Mouse (Mus musculus) hindbrain, embryonic 12.5 days (tissue): ENCODE results near the gene Zfp719. TPM values are rescaled to one million over a fixed set of nuclear protein-coding genes. Genes with fewer than 3 reads are reported as not detected.

Experiments used
- ATAC-seq: fragments of 200-750 bp; cut with Nextera tagmentation; 2 replicates; pipeline ENCODE4 v1.8.0; 2017; ENCODE audit warnings: moderate TSS enrichment; ENCODE audit not compliant: low FRiP score
- H3K27ac ChIP-seq: fragments of 300-500 bp; sonication (generic); 2 replicates; pipeline ENCODE4 v1.5.1; 2016; ENCODE audit warnings: mild to moderate bottlenecking
- H3K27me3 ChIP-seq: fragments of 300-500 bp; sonication (generic); 2 replicates; pipeline ENCODE4 v1.6.1; 2016; ENCODE audit warnings: mild to moderate bottlenecking
- H3K36me3 ChIP-seq: fragments of 300-500 bp; sonication (generic); 2 replicates; pipeline ENCODE4 v1.6.1; 2016; ENCODE audit warnings: mild to moderate bottlenecking
- H3K4me1 ChIP-seq: fragments of 300-500 bp; sonication (generic); 2 replicates; pipeline ENCODE4 v1.6.1; 2016
- H3K4me2 ChIP-seq: fragments of 300-500 bp; sonication (generic); replicated peaks from 2 replicates; pipeline ENCODE4 v1.6.1; 2016; ENCODE audit warnings: mild to moderate bottlenecking
- H3K4me3 ChIP-seq: fragments of 300-500 bp; sonication (generic); 2 replicates; pipeline ENCODE4 v1.5.1; 2016; ENCODE audit warnings: mild to moderate bottlenecking
- H3K9ac ChIP-seq: fragments of 300-500 bp; sonication (generic); 2 replicates; pipeline ENCODE4 v1.6.1; 2016; ENCODE audit warnings: mild to moderate bottlenecking, moderate library complexity
- H3K9me3 ChIP-seq: fragments of 300-500 bp; sonication (generic); replicated peaks from 2 replicates; pipeline ENCODE4 v1.6.1; 2016; ENCODE audit warnings: mild to moderate bottlenecking
- WGBS: fragments of 180-500 bp; shearing (Covaris S2); methylation state at CpG from one replicate; pipeline ENCODE4 v1.1.7; 2016; 5-methylcytosine and 5-hydroxymethylcytosine counted together
- polyA plus RNA-seq: library from polyadenylated mRNA; unstranded; fragments of >200 nt; fragmentation: Nextera tagmentation; extraction: Ambion mirVana; gene quantifications from 2 replicates; pipeline ENCODE4 v1.2.1, GENCODE M21; 2016

Zfp719 gene
- polyA plus RNA-seq, 1 experiment from 2014 or later, result 17.2 TPM

DNA sequence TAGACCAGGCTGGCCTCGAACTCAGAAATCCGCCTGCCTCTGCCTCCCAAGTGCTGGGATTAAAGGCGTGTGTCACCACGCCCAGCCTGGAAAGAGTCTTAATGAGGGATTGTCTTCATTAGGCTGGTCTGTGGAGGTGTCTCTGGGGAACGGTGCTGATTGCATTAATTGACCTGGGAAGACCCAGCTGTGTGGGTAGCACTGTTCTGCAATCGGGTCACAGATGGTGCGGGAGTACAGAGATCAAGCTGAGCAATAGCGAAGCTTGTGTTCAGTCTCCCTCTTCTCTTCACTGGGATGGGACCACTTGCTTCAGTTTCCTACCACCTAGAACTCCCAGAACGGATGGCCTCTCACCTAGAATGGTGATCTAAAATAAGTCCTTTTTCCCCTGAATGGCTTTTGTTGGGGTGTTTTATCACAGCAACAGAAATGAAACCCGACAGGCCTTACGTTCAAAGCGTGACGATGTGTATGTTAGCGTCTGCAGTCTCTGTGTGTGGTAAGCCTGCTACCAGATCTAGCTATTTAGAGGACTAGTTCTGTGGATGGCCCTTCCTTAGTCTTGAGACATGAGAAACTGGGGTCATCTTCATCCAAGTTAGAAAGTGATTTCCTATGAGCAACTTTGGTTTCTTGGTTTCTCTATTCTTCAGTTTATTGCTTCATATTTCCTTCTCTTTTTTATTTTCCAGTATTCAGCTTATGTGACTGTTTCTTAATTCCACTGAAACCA, 34.6 kb downstream of the Zfp719 start:
- 86% methylated on average over 14 of the region's 14 CpGs for WGBS
- no peak for ATAC-seq
- no peaks in the 10 kb centered on the region for H3K27me3 ChIP-seq

DNA sequence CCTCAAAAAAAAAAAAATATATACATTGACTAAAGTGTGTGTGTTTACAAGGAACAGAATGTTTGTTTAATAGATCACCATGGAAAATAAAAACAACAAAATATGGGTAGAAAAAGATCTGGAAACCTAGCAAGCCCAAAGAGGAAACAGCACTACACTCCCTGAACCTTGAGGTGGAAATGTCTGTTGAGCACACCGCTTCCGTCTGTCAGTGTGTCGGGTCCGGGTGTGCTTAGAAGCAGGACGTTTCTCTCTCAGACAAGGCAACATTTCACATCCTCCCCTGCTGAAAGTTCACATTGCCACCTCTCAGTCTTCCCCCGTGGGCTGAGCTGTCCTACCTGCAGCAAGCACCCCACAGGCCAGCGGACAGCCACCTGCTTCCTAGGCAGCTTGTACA, 43.5 kb downstream of the Zfp719 start:
- Histone ChIP-seq H3K27me3 (no peaks in the 10 kb centered on the region), H3K9ac (no peak overlapping the region), H3K4me3 (no peak overlapping the region), H3K4me1 (peaks cover 8% of the 10 kb centered on the region), H3K9me3 (no peaks in the 10 kb centered on the region), H3K4me2 (no peak overlapping the region), H3K27ac (no peak overlapping the region), H3K36me3 (no peaks in the 10 kb centered on the region)
- ATAC-seq, result no peak
- 80% methylated on average over 7 of the region's 7 CpGs for WGBS

More for the DNA sequence above, 34.6 kb downstream of the Zfp719 start:
- Histone ChIP-seq H3K36me3 (no peaks in the 10 kb centered on the region), H3K27ac (no peak overlapping the region), H3K9ac (no peak overlapping the region), H3K4me1 (no peaks in the 10 kb centered on the region), H3K4me2 (no peak overlapping the region), H3K4me3 (no peak overlapping the region), H3K9me3 (no peaks in the 10 kb centered on the region)

DNA sequence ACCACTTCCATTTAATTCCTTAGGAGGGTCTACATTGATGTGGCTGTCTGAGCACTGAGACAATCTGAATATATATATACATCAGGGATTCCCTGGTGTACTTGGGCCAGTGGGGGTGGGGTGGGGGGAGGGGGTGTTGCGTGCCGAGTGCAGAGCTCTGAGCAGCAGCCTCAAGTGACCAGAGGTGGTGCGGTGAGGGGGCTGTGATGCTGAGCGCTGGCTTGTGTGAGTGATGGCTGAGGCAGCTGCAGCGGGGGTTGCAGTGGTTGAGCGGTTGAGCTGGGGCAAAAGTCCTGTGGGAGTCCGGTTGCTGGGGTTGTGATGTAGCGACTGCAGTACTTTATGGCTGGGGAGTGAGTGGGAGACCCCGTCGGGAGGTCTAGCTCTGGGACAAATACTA, 44.4 kb downstream of the Zfp719 start:
- Histone ChIP-seq H3K9ac (no peak overlapping the region), H3K9me3 (no peaks in the 10 kb centered on the region), H3K4me3 (no peak overlapping the region), H3K36me3 (no peaks in the 10 kb centered on the region), H3K27me3 (no peaks in the 10 kb centered on the region), H3K4me1 (peaks cover 8% of the 10 kb centered on the region), H3K4me2 (peak overlapping the region; percentile 27; the same call in 1 of the 2 replicates), H3K27ac (no peak overlapping the region)
- ATAC-seq, result peak; percentile 46; the same call in 1 of the 2 replicates
- WGBS, result 17% methylated on average over 10 of the region's 10 CpGs

DNA sequence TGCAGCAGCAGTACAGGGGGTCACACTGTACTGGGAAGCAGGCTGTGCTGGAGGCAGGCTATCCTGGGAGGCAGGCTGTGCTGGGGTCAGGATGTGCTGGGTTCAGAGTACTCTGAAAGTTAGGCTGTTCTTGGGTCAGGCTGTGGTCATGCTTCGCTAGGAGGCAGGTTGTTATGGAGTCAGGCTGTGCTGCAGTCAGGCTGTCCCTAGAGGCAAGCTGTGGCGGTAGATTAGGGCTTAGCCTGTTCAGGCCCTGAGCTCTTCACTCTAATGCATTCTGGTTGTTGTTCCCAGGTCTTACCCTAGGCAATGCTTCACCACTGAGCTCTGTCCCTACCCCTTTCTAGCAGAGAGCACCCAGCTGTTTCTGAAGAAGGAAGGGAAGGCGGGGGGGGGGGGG, 45.7 kb downstream of the Zfp719 start:
- Histone ChIP-seq H3K9ac (no peak overlapping the region), H3K36me3 (no peaks in the 10 kb centered on the region), H3K27ac (no peak overlapping the region), H3K27me3 (no peaks in the 10 kb centered on the region), H3K9me3 (no peaks in the 10 kb centered on the region), H3K4me2 (no peak overlapping the region), H3K4me3 (no peak overlapping the region), H3K4me1 (peaks cover 8% of the 10 kb centered on the region)
- no peak for ATAC-seq
- 69% methylated on average over 3 of the region's 3 CpGs for WGBS

DNA sequence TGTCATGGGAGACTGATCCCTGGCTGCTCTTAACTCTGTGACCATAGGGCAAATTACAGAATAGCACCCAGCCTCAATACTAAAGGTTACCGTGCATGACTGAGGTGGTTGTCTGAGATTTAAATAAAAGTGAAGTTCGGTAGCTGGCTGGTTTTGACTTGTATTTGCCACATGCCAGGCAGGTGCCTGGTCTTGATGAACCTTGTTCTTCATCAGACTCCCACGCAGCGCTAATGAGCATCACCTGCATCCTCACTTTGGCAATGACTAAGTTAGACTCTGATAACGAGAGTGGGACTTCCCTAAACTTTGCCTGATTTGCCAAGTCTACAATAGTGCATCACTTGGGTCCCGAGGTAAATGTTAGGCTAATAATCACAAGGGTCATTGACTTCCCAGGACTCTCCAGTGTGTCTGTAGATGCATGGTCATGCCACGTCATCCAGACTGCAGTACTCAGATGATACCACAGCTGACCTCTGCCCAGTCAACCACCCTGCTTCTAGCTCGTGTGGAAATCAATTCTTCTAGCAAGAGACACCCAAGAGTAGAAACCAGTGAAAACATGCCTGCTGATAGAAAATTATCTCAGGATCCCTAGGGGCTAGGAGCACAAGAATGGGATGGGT, 46.5 kb downstream of the Zfp719 start:
- no peaks in the 10 kb centered on the region for H3K27me3 ChIP-seq
- ATAC-seq, result no peak
- WGBS, result 90% methylated on average over 8 of the region's 8 CpGs
- H3K4me3 ChIP-seq, result no peak overlapping the region
- no peak overlapping the region for H3K4me2 ChIP-seq
- no peak overlapping the region for H3K27ac ChIP-seq
- H3K9me3 ChIP-seq, result no peaks in the 10 kb centered on the region
- no peak overlapping the region for H3K9ac ChIP-seq
- H3K4me1 ChIP-seq, result peaks cover 8% of the 10 kb centered on the region
- no peaks in the 10 kb centered on the region for H3K36me3 ChIP-seq

DNA sequence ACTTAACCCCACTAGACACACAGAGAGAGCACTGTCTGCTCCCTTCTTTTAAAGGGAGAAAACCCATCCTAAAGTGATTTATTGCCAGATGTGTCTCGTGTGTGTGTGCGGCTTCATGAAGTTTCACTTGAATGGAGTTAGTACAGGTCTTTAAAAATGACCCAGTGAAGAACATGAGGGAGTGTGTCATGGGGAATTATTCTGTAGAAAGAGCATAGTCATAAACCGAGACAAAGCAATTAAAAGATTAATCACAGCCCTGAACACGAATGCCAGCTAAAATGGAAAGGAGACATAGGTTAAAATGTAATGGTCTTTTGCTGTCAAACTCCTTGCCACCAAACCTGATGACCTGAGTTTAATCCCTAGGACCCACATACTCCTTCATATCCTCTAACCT, 54.5 kb downstream of the Zfp719 start:
- no peak overlapping the region for H3K4me3 ChIP-seq
- no peak overlapping the region for H3K27ac ChIP-seq
- no peaks in the 10 kb centered on the region for H3K36me3 ChIP-seq
- H3K4me2 ChIP-seq, result no peak overlapping the region
- no peaks in the 10 kb centered on the region for H3K27me3 ChIP-seq
- H3K9me3 ChIP-seq, result no peaks in the 10 kb centered on the region
- H3K9ac ChIP-seq, result no peak overlapping the region
- no peak for ATAC-seq
- H3K4me1 ChIP-seq, result no peaks in the 10 kb centered on the region
- 76% methylated on average over 4 of the region's 4 CpGs for WGBS

DNA sequence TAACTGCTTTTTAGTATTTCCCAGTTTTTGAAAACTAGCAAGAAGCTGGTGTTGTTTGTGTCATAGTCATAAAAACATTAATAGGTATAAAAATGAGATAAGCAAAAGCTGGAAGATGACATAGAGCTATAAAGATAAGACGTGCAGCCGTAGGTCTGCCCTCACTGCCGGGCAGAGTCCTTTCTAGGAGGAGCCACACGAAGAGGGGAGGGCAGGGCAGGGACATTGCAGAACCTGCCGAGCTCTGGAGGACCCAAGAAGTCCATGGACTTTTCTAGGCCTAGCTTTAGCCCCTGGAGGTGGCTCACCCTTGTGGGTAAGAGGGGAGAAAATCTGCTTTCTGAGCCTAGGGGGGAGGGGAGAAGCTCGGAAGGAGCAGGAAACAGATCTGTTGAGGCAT, 55.1 kb downstream of the Zfp719 start, which contains the start of gene Ceacam18:
Gene Ceacam18, plus strand, starts transcription at position 208 of the 400 bp plus-strand sequence.
- 73% methylated on average over 6 of the region's 6 CpGs for WGBS

DNA sequence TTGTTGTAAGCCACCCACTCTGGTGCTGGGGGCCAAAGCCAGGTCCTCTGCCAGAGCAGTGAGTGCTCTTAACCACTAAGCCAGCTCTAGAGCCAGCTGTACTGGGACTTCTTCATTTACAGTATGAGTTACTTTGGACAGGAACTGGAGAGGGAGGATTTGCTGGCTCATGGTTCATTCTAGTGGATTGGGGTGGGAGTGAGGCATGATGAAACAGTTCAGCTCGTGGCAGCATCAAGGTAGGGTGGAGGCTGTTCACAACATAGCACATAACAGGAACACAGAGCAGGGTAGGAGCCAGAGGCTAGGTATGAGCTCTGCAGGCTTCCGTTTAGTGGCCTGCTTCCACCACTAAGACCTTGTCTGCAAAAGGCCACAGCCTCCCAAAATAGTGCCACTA, 56.8 kb downstream of the Zfp719 start:
- no peak overlapping the region for H3K4me3 ChIP-seq
- 58% methylated on average over 2 of the region's 2 CpGs for WGBS
- no peaks in the 10 kb centered on the region for H3K4me1 ChIP-seq
- H3K27me3 ChIP-seq, result no peaks in the 10 kb centered on the region
- no peak overlapping the region for H3K4me2 ChIP-seq
- no peaks in the 10 kb centered on the region for H3K36me3 ChIP-seq
- ATAC-seq, result no peak
- no peaks in the 10 kb centered on the region for H3K9me3 ChIP-seq
- no peak overlapping the region for H3K9ac ChIP-seq
- no peak overlapping the region for H3K27ac ChIP-seq

More for the DNA sequence above, 55.1 kb downstream of the Zfp719 start, which contains the start of gene Ceacam18:
- H3K4me2 ChIP-seq, result no peak within 1 kb of the TSS
- H3K9me3 ChIP-seq, result no peaks in the 10 kb centered on the region
- ATAC-seq, result no peak
- H3K4me3 ChIP-seq, result no peak within 1 kb of the TSS
- H3K36me3 ChIP-seq, result no peaks in the 10 kb centered on the region
- H3K27me3 ChIP-seq, result no peaks in the 10 kb centered on the region
- no peak within 1 kb of the TSS for H3K27ac ChIP-seq
- no peak within 1 kb of the TSS for H3K9ac ChIP-seq
- H3K4me1 ChIP-seq, result no peaks in the 10 kb centered on the region

DNA sequence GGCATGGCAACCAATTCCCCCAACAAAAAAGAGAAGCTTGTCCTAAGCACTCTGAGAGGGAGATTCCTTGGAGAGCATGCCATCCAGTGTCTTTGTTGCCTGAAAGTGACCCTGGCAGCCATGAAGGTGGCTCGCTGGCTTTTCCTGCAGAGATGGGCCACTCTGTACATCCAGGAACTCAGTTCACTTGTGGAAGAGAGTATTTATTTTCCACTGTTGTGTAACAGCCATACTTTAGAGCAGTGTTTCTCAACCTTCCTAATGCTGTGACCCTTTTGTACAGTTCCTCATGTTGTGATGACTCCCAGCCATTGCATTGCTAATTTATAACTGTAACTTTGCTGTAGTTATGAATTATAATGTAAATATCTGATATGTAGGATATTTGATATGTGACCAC, 57.7 kb downstream of the Zfp719 start:
- WGBS, result 71% methylated on average over 1 of the region's 1 CpGs

DNA sequence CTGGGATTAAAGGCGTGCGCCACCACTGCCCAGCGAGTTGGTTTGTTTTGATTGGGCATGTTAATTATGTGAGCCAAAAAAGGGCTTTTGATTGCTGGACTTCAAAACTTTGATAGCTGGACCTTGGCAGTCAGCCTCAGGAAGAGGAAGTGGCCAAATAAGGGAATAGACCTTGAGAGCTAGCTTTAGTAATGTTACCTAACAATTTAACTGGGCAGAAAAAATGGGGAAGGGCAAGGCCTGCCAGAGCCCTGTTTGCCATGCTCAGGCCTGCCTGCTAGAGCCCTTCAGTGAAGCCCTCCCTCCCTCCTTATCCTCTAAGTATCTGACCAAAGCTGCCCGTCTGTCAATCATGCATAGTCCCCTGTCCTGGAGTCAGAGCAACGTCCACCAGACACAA, 63.2 kb downstream of the Zfp719 start:
- no peak overlapping the region for H3K27ac ChIP-seq
- H3K9ac ChIP-seq, result no peak overlapping the region
- ATAC-seq, result no peak
- H3K4me2 ChIP-seq, result no peak overlapping the region
- H3K36me3 ChIP-seq, result no peaks in the 10 kb centered on the region
- H3K4me1 ChIP-seq, result no peaks in the 10 kb centered on the region
- no peaks in the 10 kb centered on the region for H3K9me3 ChIP-seq
- H3K27me3 ChIP-seq, result no peaks in the 10 kb centered on the region
- 86% methylated on average over 5 of the region's 5 CpGs for WGBS
- H3K4me3 ChIP-seq, result no peak overlapping the region

More for the DNA sequence above, 57.7 kb downstream of the Zfp719 start:
- Histone ChIP-seq H3K27ac (no peak overlapping the region), H3K36me3 (no peaks in the 10 kb centered on the region), H3K9me3 (no peaks in the 10 kb centered on the region), H3K4me2 (no peak overlapping the region), H3K4me3 (no peak overlapping the region), H3K4me1 (no peaks in the 10 kb centered on the region), H3K9ac (no peak overlapping the region), H3K27me3 (no peaks in the 10 kb centered on the region)
- no peak for ATAC-seq
